Comparison of ENCODE assay signal across 1 mouse cellular context in the genomic region with DNA sequence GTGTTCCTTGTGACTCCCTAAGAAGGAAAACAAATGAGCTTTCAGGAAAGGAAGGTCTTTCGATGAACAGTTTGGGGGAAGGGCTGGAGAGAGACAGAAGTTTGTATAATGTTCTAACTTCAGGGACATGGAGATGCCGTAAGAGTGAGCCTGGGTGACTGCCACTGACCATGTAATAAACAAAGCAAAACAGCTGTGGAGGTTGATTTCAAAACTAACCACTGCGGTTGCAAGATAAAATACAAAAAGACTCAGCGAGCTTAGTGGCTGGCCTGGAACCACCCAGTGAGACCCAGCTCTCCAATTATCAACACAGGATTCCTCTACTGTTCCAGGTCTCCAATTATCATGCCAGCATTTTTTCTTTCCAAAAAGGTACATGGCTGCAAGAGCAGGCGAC.
TF ChIP-seq lines count a peak whose summit lies in the region.

No protein-coding gene starts in this region.

TF ChIP-seq in myocyte, 11 proteins besides CTCF, POLR2A, EP300 and RAD21 (continued from another document):
- TF ChIP-seq POLR2AphosphoS2 (IDR thresholded peaks at IDR 0.05; ENCODE audit: insufficient read length, low read depth), result no peak
